Mouse (Mus musculus): ENCODE measurements around the gene Gpd2. TPM values are rescaled to one million over a fixed set of nuclear protein-coding genes. Genes with fewer than 3 reads are reported as not detected.

Gene Gpd2
- polyA plus RNA-seq (2017; shearing (Covaris generic)) = 17.0 TPM

DNA sequence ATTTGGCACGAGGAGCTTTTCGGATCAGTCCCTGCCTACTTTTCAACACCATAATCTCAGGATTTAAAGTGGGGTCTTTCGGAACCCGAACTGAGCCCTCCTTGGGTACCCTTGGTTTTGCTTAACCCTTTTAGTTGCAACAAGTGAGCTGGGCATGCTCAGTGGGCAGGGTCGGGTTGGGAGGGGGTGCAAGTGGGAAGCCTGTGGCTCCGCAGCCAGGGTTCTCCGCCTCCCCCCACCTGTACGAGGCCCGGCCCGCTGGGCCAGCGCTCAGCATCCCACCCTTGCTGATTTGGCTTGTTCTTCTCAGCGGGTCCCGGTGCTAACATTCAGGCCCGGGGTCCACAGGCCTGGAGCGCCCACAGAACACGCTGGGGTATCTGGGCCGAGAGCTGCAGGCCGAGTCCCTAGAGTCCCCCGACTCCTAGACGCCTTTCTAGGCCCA, at the start of gene Gpd2:
Gene Gpd2 (plus strand): TSS at position 161 of the 445 bp plus-strand sequence.

Other genes starting within 250 kb of the Gpd2 start
- 9.2 TPM for gene Nr4a2, start 113.6 kb upstream of the Gpd2 start, polyA plus RNA-seq (2017; shearing (Covaris generic))

Data from CD4-positive, CD25-positive, alpha-beta regulatory T cell (primary cell).